Mouse (Mus musculus): ENCODE measurements at regions not wholly inside any gene's neighbourhood (a gene's known extent, or its start where the extent isn't known, plus 50 kb on each side); places are given as distances from the start of the nearest gene placed in this dataset.

- no peaks in the 10 kb centered on the region for H3K4me1 ChIP-seq (ENCODE audit: control insufficient read depth, insufficient read depth, low read length)
- H3K9ac ChIP-seq (ENCODE audit: low read depth, low read length): no peak overlapping the region
- H3K27me3 ChIP-seq (ENCODE audit: control insufficient read depth, insufficient read depth, low read length): 0 out of 2 replicates have a peak, but pooled peaks cover 2% of the 10 kb centered on the region
- no peak for TF ChIP-seq CTCF (IDR thresholded peaks at IDR 0.05; ENCODE audit: low read depth, low read length)
- TF ChIP-seq POLR2A (IDR thresholded peaks at IDR 0.05; ENCODE audit: extremely low read depth, insufficient read depth, low read length): no peak
- H3K4me3 ChIP-seq (ENCODE audit: insufficient read depth, low read depth, low read length): no peak overlapping the region
- no peak overlapping the region for H3K27ac ChIP-seq (replicated peaks; ENCODE audit: insufficient read depth, low read depth, low read length)
- WGBS: 56% methylated on average over 1 of the region's 1 CpGs
- no peak for DNase-seq (ENCODE audit: extremely low read depth, low read depth, low spot score)
- no peaks in the 10 kb centered on the region for H3K36me3 ChIP-seq (ENCODE audit: control insufficient read depth, insufficient read depth, low read length)
- H3K79me2 ChIP-seq (ENCODE audit: control insufficient read depth, insufficient read depth, low read length): no peaks in the 10 kb centered on the region
Observed at GRCm38 (mm10) chr11:52665343-52665742, 99.1 kb upstream of the Fstl4 start.

- DNase-seq (ENCODE audit: extremely low read depth, low read depth, low spot score): no peak
- TF ChIP-seq CTCF (IDR thresholded peaks at IDR 0.05; ENCODE audit: low read depth, low read length) (no peak), POLR2A (IDR thresholded peaks at IDR 0.05; ENCODE audit: extremely low read depth, insufficient read depth, low read length) (no peak)
- Histone ChIP-seq H3K9ac (ENCODE audit: low read depth, low read length) (no peak overlapping the region), H3K27ac (replicated peaks; ENCODE audit: insufficient read depth, low read depth, low read length) (no peak overlapping the region), H3K27me3 (ENCODE audit: control insufficient read depth, insufficient read depth, low read length) (peaks cover 2% of the 10 kb centered on the region; the same call in 1 of the 2 replicates), H3K4me3 (ENCODE audit: insufficient read depth, low read depth, low read length) (no peak overlapping the region), H3K4me1 (ENCODE audit: control insufficient read depth, insufficient read depth, low read length) (no peaks in the 10 kb centered on the region), H3K79me2 (ENCODE audit: control insufficient read depth, insufficient read depth, low read length) (no peaks in the 10 kb centered on the region), H3K36me3 (ENCODE audit: control insufficient read depth, insufficient read depth, low read length) (no peaks in the 10 kb centered on the region)
- 73% methylated on average over 6 of the region's 6 CpGs for WGBS
Observed at GRCm38 (mm10) chr11:52675022-52675421, 89.4 kb upstream of the Fstl4 start.

- no peak overlapping the region for H3K9ac ChIP-seq (ENCODE audit: low read depth, low read length)
- no peak overlapping the region for H3K4me3 ChIP-seq (ENCODE audit: insufficient read depth, low read depth, low read length)
- 82% methylated on average over 4 of the region's 4 CpGs for WGBS
- no peak for DNase-seq (ENCODE audit: extremely low read depth, low read depth, low spot score)
- no peaks in the 10 kb centered on the region for H3K79me2 ChIP-seq (ENCODE audit: control insufficient read depth, insufficient read depth, low read length)
- peaks cover 2% of the 10 kb centered on the region; the same call in 1 of the 2 replicates for H3K27me3 ChIP-seq (ENCODE audit: control insufficient read depth, insufficient read depth, low read length)
- H3K36me3 ChIP-seq (ENCODE audit: control insufficient read depth, insufficient read depth, low read length): no peaks in the 10 kb centered on the region
- H3K27ac ChIP-seq (replicated peaks; ENCODE audit: insufficient read depth, low read depth, low read length): no peak overlapping the region
- no peak for TF ChIP-seq POLR2A (IDR thresholded peaks at IDR 0.05; ENCODE audit: extremely low read depth, insufficient read depth, low read length)
- no peak for TF ChIP-seq CTCF (IDR thresholded peaks at IDR 0.05; ENCODE audit: low read depth, low read length)
- no peaks in the 10 kb centered on the region for H3K4me1 ChIP-seq (ENCODE audit: control insufficient read depth, insufficient read depth, low read length)
Observed at GRCm38 (mm10) chr11:52678259-52678658, 86.2 kb upstream of the Fstl4 start.

GRCm38 (mm10) chr11:52685436-52685835 is 79.0 kb upstream of the Fstl4 start:
- Histone ChIP-seq H3K36me3 (ENCODE audit: control insufficient read depth, insufficient read depth, low read length) (no peaks in the 10 kb centered on the region), H3K27ac (replicated peaks; ENCODE audit: insufficient read depth, low read depth, low read length) (no peak overlapping the region), H3K4me3 (ENCODE audit: insufficient read depth, low read depth, low read length) (no peak overlapping the region), H3K79me2 (ENCODE audit: control insufficient read depth, insufficient read depth, low read length) (no peaks in the 10 kb centered on the region), H3K9ac (ENCODE audit: low read depth, low read length) (no peak overlapping the region), H3K4me1 (ENCODE audit: control insufficient read depth, insufficient read depth, low read length) (no peaks in the 10 kb centered on the region), H3K27me3 (ENCODE audit: control insufficient read depth, insufficient read depth, low read length) (no peaks in the 10 kb centered on the region)
- no peak for DNase-seq (ENCODE audit: extremely low read depth, low read depth, low spot score)
- TF ChIP-seq POLR2A (IDR thresholded peaks at IDR 0.05; ENCODE audit: extremely low read depth, insufficient read depth, low read length): no peak
- TF ChIP-seq CTCF (IDR thresholded peaks at IDR 0.05; ENCODE audit: low read depth, low read length): no peak
- 88% methylated on average over 2 of the region's 2 CpGs for WGBS

- DNase-seq (ENCODE audit: extremely low read depth, low read depth, low spot score): no peak
- Histone ChIP-seq H3K27ac (replicated peaks; ENCODE audit: insufficient read depth, low read depth, low read length) (no peak overlapping the region), H3K4me1 (ENCODE audit: control insufficient read depth, insufficient read depth, low read length) (no peaks in the 10 kb centered on the region), H3K27me3 (ENCODE audit: control insufficient read depth, insufficient read depth, low read length) (no peaks in the 10 kb centered on the region), H3K79me2 (ENCODE audit: control insufficient read depth, insufficient read depth, low read length) (no peaks in the 10 kb centered on the region), H3K9ac (ENCODE audit: low read depth, low read length) (no peak overlapping the region), H3K4me3 (ENCODE audit: insufficient read depth, low read depth, low read length) (no peak overlapping the region), H3K36me3 (ENCODE audit: control insufficient read depth, insufficient read depth, low read length) (no peaks in the 10 kb centered on the region)
- TF ChIP-seq CTCF (IDR thresholded peaks at IDR 0.05; ENCODE audit: low read depth, low read length): no peak
- no peak for TF ChIP-seq POLR2A (IDR thresholded peaks at IDR 0.05; ENCODE audit: extremely low read depth, insufficient read depth, low read length)
- 74% methylated on average over 3 of the region's 3 CpGs for whole genome bisulfite sequencing
Observed at GRCm38 (mm10) chr11:52692701-52693100, 71.7 kb upstream of the Fstl4 start.

- H3K27ac ChIP-seq (replicated peaks; ENCODE audit: insufficient read depth, low read depth, low read length): no peak overlapping the region
- no peaks in the 10 kb centered on the region for H3K4me1 ChIP-seq (ENCODE audit: control insufficient read depth, insufficient read depth, low read length)
- no peak for DNase-seq (ENCODE audit: extremely low read depth, low read depth, low spot score)
- H3K4me3 ChIP-seq (ENCODE audit: insufficient read depth, low read depth, low read length): no peak overlapping the region
- H3K79me2 ChIP-seq (ENCODE audit: control insufficient read depth, insufficient read depth, low read length): no peaks in the 10 kb centered on the region
- TF ChIP-seq POLR2A (IDR thresholded peaks at IDR 0.05; ENCODE audit: extremely low read depth, insufficient read depth, low read length) (no peak), CTCF (IDR thresholded peaks at IDR 0.05; ENCODE audit: low read depth, low read length) (no peak)
- H3K36me3 ChIP-seq (ENCODE audit: control insufficient read depth, insufficient read depth, low read length): no peaks in the 10 kb centered on the region
- 84% methylated on average over 10 of the region's 10 CpGs for WGBS
- H3K27me3 ChIP-seq (ENCODE audit: control insufficient read depth, insufficient read depth, low read length): no peaks in the 10 kb centered on the region
- no peak overlapping the region for H3K9ac ChIP-seq (ENCODE audit: low read depth, low read length)
Observed at GRCm38 (mm10) chr11:52701682-52702081, 62.8 kb upstream of the Fstl4 start.
